Mouse (Mus musculus): ENCODE data around the gene Slc26a8.

GRCm38 (mm10) chr17:28696641-28697040 lies 6.6 kb upstream of the Slc26a8 start:
- TF ChIP-seq GATA1 (IDR thresholded peaks at IDR 0.05; ENCODE audit: low read length) = no peak
- no peak for TF ChIP-seq TAL1 (IDR thresholded peaks at IDR 0.05; ENCODE audit: low read length)

All from erythroblast, embryonic 14.5 days (primary cell).